Mouse (Mus musculus): ENCODE data around the gene Pola1. TPM values are rescaled to one million over a fixed set of nuclear protein-coding genes. Genes with fewer than 3 reads are reported as not detected.

Gene Pola1
- polyA plus RNA-seq (2016; fragmentation: Nextera tagmentation; extraction: Ambion mirVana), result 12.7 and 14.0 TPM in 2 replicates

GRCm38 (mm10) chrX:93631657-93632449, at the start of gene Pola1:
Gene Pola1, minus strand, starts transcription at chrX:93632155.
- Histone ChIP-seq H3K9me3 (no peaks in the 10 kb centered on the region), H3K27ac (no peak within 1 kb of the TSS), H3K4me2 (replicated peaks) (peak within 1 kb of the TSS; percentile 59), H3K4me1 (no peaks in the 10 kb centered on the region), H3K9ac (peak within 1 kb of the TSS; percentile 40; the same call in 1 of the 2 replicates), H3K27me3 (replicated peaks) (no peaks in the 10 kb centered on the region), H3K36me3 (no peaks in the 10 kb centered on the region), H3K4me3 (peak within 1 kb of the TSS; percentile 47)
- whole genome bisulfite sequencing, result 17% methylated on average over 53 of the region's 53 CpGs
- ATAC-seq (ENCODE audit: low FRiP score, low read depth), result peak; percentile 100

GRCm38 (mm10) chrX:93676228-93676627, 44.3 kb upstream of the Pola1 start:
- H3K4me1 ChIP-seq, result no peaks in the 10 kb centered on the region
- 74% methylated on average over 2 of the region's 2 CpGs for WGBS
- no peaks in the 10 kb centered on the region for H3K9me3 ChIP-seq
- no peak for ATAC-seq (ENCODE audit: low FRiP score, low read depth)
- peak overlapping the region; percentile 53 for H3K4me2 ChIP-seq (replicated peaks)
- H3K36me3 ChIP-seq, result no peaks in the 10 kb centered on the region
- H3K27ac ChIP-seq, result no peak overlapping the region
- H3K4me3 ChIP-seq, result 0 out of 2 replicates have a peak overlapping the region, but pooled peaks have one; percentile 31
- H3K27me3 ChIP-seq (replicated peaks), result no peaks in the 10 kb centered on the region
- no peak overlapping the region for H3K9ac ChIP-seq

- Histone ChIP-seq H3K27ac (peak overlapping the region; percentile 42; the same call in 1 of the 2 replicates), H3K36me3 (no peaks in the 10 kb centered on the region), H3K9ac (peak overlapping the region; percentile 33), H3K4me2 (replicated peaks) (peak overlapping the region; percentile 53), H3K27me3 (replicated peaks) (no peaks in the 10 kb centered on the region), H3K4me3 (peak overlapping the region; percentile 31), H3K4me1 (no peaks in the 10 kb centered on the region), H3K9me3 (no peaks in the 10 kb centered on the region)
- 15% methylated on average over 19 of the region's 19 CpGs for WGBS
- peak; percentile 100 for ATAC-seq (ENCODE audit: low FRiP score, low read depth)
Observed at GRCm38 (mm10) chrX:93674836-93675795, 43.2 kb upstream of the Pola1 start.

- Histone ChIP-seq H3K27me3 (replicated peaks) (no peaks in the 10 kb centered on the region), H3K27ac (no peak overlapping the region), H3K4me3 (no peak overlapping the region), H3K36me3 (no peaks in the 10 kb centered on the region), H3K4me1 (no peaks in the 10 kb centered on the region), H3K9ac (no peak overlapping the region), H3K4me2 (replicated peaks) (peak overlapping the region; percentile 53), H3K9me3 (no peaks in the 10 kb centered on the region)
- no peak; the same call in 1 of the 2 replicates for ATAC-seq (ENCODE audit: low FRiP score, low read depth)
- whole genome bisulfite sequencing, result 45% methylated on average over 3 of the region's 3 CpGs
Observed at GRCm38 (mm10) chrX:93674432-93674831, 42.5 kb upstream of the Pola1 start.

- WGBS, result 78% methylated on average over 4 of the region's 4 CpGs
- Histone ChIP-seq H3K4me2 (replicated peaks) (no peak overlapping the region), H3K27ac (no peak overlapping the region), H3K9me3 (no peaks in the 10 kb centered on the region), H3K9ac (no peak overlapping the region), H3K27me3 (replicated peaks) (no peaks in the 10 kb centered on the region), H3K4me3 (no peak overlapping the region), H3K4me1 (no peaks in the 10 kb centered on the region), H3K36me3 (no peaks in the 10 kb centered on the region)
- no peak for ATAC-seq (ENCODE audit: low FRiP score, low read depth)
Observed at GRCm38 (mm10) chrX:93664787-93665186, 32.8 kb upstream of the Pola1 start.

GRCm38 (mm10) chrX:93663919-93664586, 32.1 kb upstream of the Pola1 start:
- Histone ChIP-seq H3K4me3 (no peak overlapping the region), H3K4me2 (replicated peaks) (no peak overlapping the region), H3K27me3 (replicated peaks) (no peaks in the 10 kb centered on the region), H3K9ac (no peak overlapping the region), H3K27ac (no peak overlapping the region), H3K9me3 (no peaks in the 10 kb centered on the region), H3K36me3 (no peaks in the 10 kb centered on the region), H3K4me1 (no peaks in the 10 kb centered on the region)
- ATAC-seq (ENCODE audit: low FRiP score, low read depth), result no peak
- 91% methylated on average over 5 of the region's 5 CpGs for WGBS

GRCm38 (mm10) chrX:93655153-93655552, 23.2 kb upstream of the Pola1 start:
- Histone ChIP-seq H3K9me3 (no peaks in the 10 kb centered on the region), H3K4me3 (no peak overlapping the region), H3K27ac (no peak overlapping the region), H3K27me3 (replicated peaks) (no peaks in the 10 kb centered on the region), H3K9ac (no peak overlapping the region), H3K4me1 (no peaks in the 10 kb centered on the region), H3K4me2 (replicated peaks) (no peak overlapping the region), H3K36me3 (no peaks in the 10 kb centered on the region)
- WGBS, result 87% methylated on average over 5 of the region's 5 CpGs
- ATAC-seq (ENCODE audit: low FRiP score, low read depth), result no peak

- no peak for ATAC-seq (ENCODE audit: low FRiP score, low read depth)
- no peak within 1 kb of the TSS for H3K27ac ChIP-seq
Observed at GRCm38 (mm10) chrX:93654218-93655002, 22.5 kb upstream of the Pola1 start, which contains the start of gene Pcyt1b. Gene Pcyt1b, plus strand, starts transcription at chrX:93654863.

GRCm38 (mm10) chrX:93650738-93651137, 18.8 kb upstream of the Pola1 start:
- 91% methylated on average over 2 of the region's 2 CpGs for WGBS
- Histone ChIP-seq H3K4me3 (no peak overlapping the region), H3K27me3 (replicated peaks) (no peaks in the 10 kb centered on the region), H3K9me3 (no peaks in the 10 kb centered on the region), H3K36me3 (no peaks in the 10 kb centered on the region), H3K4me1 (no peaks in the 10 kb centered on the region), H3K9ac (no peak overlapping the region), H3K4me2 (replicated peaks) (no peak overlapping the region), H3K27ac (no peak overlapping the region)
- no peak for ATAC-seq (ENCODE audit: low FRiP score, low read depth)

More at GRCm38 (mm10) chrX:93654218-93655002, 22.5 kb upstream of the Pola1 start, which contains the start of gene Pcyt1b:
- H3K36me3 ChIP-seq, result no peaks in the 10 kb centered on the region
- no peak within 1 kb of the TSS for H3K4me3 ChIP-seq
- H3K4me1 ChIP-seq, result no peaks in the 10 kb centered on the region
- no peaks in the 10 kb centered on the region for H3K9me3 ChIP-seq
- 31% methylated on average over 3 of the region's 3 CpGs for WGBS
- no peak within 1 kb of the TSS for H3K4me2 ChIP-seq (replicated peaks)
- no peak within 1 kb of the TSS for H3K9ac ChIP-seq
- no peaks in the 10 kb centered on the region for H3K27me3 ChIP-seq (replicated peaks)

GRCm38 (mm10) chrX:93644022-93644421, 12.1 kb upstream of the Pola1 start:
- Histone ChIP-seq H3K36me3 (no peaks in the 10 kb centered on the region), H3K9ac (no peak overlapping the region), H3K27me3 (replicated peaks) (no peaks in the 10 kb centered on the region), H3K27ac (no peak overlapping the region), H3K9me3 (no peaks in the 10 kb centered on the region), H3K4me1 (no peaks in the 10 kb centered on the region), H3K4me3 (no peak overlapping the region), H3K4me2 (replicated peaks) (no peak overlapping the region)
- no peak for ATAC-seq (ENCODE audit: low FRiP score, low read depth)

- no peaks in the 10 kb centered on the region for H3K36me3 ChIP-seq
- no peak for ATAC-seq (ENCODE audit: low FRiP score, low read depth)
- H3K27me3 ChIP-seq (replicated peaks), result no peaks in the 10 kb centered on the region
- H3K27ac ChIP-seq, result no peak overlapping the region
- 93% methylated on average over 3 of the region's 3 CpGs for WGBS
- H3K9me3 ChIP-seq, result no peaks in the 10 kb centered on the region
- H3K4me2 ChIP-seq (replicated peaks), result no peak overlapping the region
- no peak overlapping the region for H3K9ac ChIP-seq
- H3K4me1 ChIP-seq, result no peaks in the 10 kb centered on the region
- H3K4me3 ChIP-seq, result no peak overlapping the region
Observed at GRCm38 (mm10) chrX:93643600-93643999, 11.6 kb upstream of the Pola1 start.
